Mouse (Mus musculus): Measurements from ENCODE around the gene Gng12. TPM values are rescaled to one million over a fixed set of nuclear protein-coding genes. Genes with fewer than 3 reads are reported as not detected.

Gene Gng12
- total and polyA plus RNA-seq, 3 experiments = 15.5 to 35.6 (median 34.4) TPM

- no peak overlapping the region for H3K9ac ChIP-seq (ENCODE audit: low read depth, low read length)
These were observed 14.6 kb downstream of the Gng12 start for GRCm38 (mm10) chr6:66910493-66911435.

GRCm38 (mm10) chr6:66913355-66913754 lies 17.2 kb downstream of the Gng12 start:
- Histone ChIP-seq H3K36me3 (ENCODE audit: control insufficient read depth, insufficient read depth, low read length) (no peaks in the 10 kb centered on the region), H3K79me2 (replicated peaks; ENCODE audit: control insufficient read depth, insufficient read depth, low read length) (peaks cover 4% of the 10 kb centered on the region), H3K27me3 (ENCODE audit: control insufficient read depth, insufficient read depth, low read length) (no peaks in the 10 kb centered on the region), H3K4me3 (no peak overlapping the region), H3K4me1 (ENCODE audit: control insufficient read depth, insufficient read depth, low read length) (peaks cover 9% of the 10 kb centered on the region), H3K9ac (ENCODE audit: low read depth, low read length) (no peak overlapping the region), H3K27ac (no peak overlapping the region)
- no peak for TF ChIP-seq EP300 (IDR thresholded peaks at IDR 0.05; ENCODE audit: insufficient read depth, low read depth, low read length)
- TF ChIP-seq POLR2A (IDR thresholded peaks at IDR 0.05; ENCODE audit: insufficient read depth, low read depth, low read length) = no peak
- TF ChIP-seq CTCF (IDR thresholded peaks at IDR 0.05) = no peak
- WGBS = 79% methylated on average over 1 of the region's 1 CpGs
- DNase-seq = no peak
- intact Hi-C loops (cut with DNase I) = loop anchor here (2.0 kb wide), 1 partner anchor 15 kb away; no protein-coding TSS in a partner anchor

More at GRCm38 (mm10) chr6:66910493-66911435, 14.6 kb downstream of the Gng12 start:
- 15% methylated on average over 11 of the region's 11 CpGs for WGBS
- peaks cover 5% of the 10 kb centered on the region for H3K79me2 ChIP-seq (replicated peaks; ENCODE audit: control insufficient read depth, insufficient read depth, low read length)
- TF ChIP-seq POLR2A (IDR thresholded peaks at IDR 0.05; ENCODE audit: insufficient read depth, low read depth, low read length) = no peak
- intact Hi-C loops (cut with DNase I) = no loop called here
- no peaks in the 10 kb centered on the region for H3K27me3 ChIP-seq (ENCODE audit: control insufficient read depth, insufficient read depth, low read length)
- H3K4me1 ChIP-seq (ENCODE audit: control insufficient read depth, insufficient read depth, low read length) = peaks cover 9% of the 10 kb centered on the region
- no peaks in the 10 kb centered on the region for H3K36me3 ChIP-seq (ENCODE audit: control insufficient read depth, insufficient read depth, low read length)
- peak overlapping the region; percentile 18 for H3K27ac ChIP-seq
- peak in 1 of 2 experiments; percentile 25 for DNase-seq
- no peak overlapping the region for H3K4me3 ChIP-seq

DNA sequence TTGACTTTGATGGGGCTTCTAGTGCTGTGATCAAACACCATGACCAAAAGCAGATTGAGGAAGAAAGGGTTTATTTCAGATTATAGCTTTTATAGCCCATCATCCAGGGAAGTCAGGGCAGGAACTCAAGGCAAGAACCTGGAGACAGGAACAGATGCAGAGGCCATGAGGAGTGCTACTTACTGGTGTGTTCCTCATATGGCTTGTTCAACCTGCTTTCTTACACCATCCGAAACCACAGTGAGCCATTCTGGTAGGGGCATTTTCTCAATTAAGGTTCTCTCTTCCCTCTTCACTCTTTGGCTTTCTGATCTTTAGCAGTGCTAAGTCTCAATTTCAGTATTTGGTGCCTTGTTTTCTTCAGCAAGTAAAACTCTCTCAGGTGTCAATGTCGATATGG lies 19.4 kb downstream of the Gng12 start:
- Histone ChIP-seq H3K9ac (ENCODE audit: low read depth, low read length) (no peak overlapping the region), H3K4me1 (ENCODE audit: control insufficient read depth, insufficient read depth, low read length) (peaks cover 5% of the 10 kb centered on the region), H3K79me2 (replicated peaks; ENCODE audit: control insufficient read depth, insufficient read depth, low read length) (peaks cover 2% of the 10 kb centered on the region), H3K27me3 (ENCODE audit: control insufficient read depth, insufficient read depth, low read length) (no peaks in the 10 kb centered on the region), H3K36me3 (ENCODE audit: control insufficient read depth, insufficient read depth, low read length) (no peaks in the 10 kb centered on the region), H3K27ac (no peak overlapping the region), H3K4me3 (no peak overlapping the region)
- DNase-seq = no peak
- intact Hi-C loops (cut with DNase I) = no loop called here
- WGBS = 94% methylated on average over 2 of the region's 2 CpGs
- TF ChIP-seq EP300 (IDR thresholded peaks at IDR 0.05; ENCODE audit: insufficient read depth, low read depth, low read length) (no peak), CTCF (IDR thresholded peaks at IDR 0.05) (no peak), POLR2A (IDR thresholded peaks at IDR 0.05; ENCODE audit: insufficient read depth, low read depth, low read length) (no peak)

GRCm38 (mm10) chr6:66917032-66917431 lies 20.8 kb downstream of the Gng12 start:
- 73% methylated on average over 7 of the region's 7 CpGs for WGBS
- Histone ChIP-seq H3K36me3 (ENCODE audit: control insufficient read depth, insufficient read depth, low read length) (no peaks in the 10 kb centered on the region), H3K27ac (no peak overlapping the region), H3K4me1 (ENCODE audit: control insufficient read depth, insufficient read depth, low read length) (peaks cover 2% of the 10 kb centered on the region; the same call in 1 of the 2 replicates), H3K79me2 (replicated peaks; ENCODE audit: control insufficient read depth, insufficient read depth, low read length) (peaks cover 4% of the 10 kb centered on the region), H3K27me3 (ENCODE audit: control insufficient read depth, insufficient read depth, low read length) (no peaks in the 10 kb centered on the region), H3K9ac (ENCODE audit: low read depth, low read length) (no peak overlapping the region), H3K4me3 (no peak overlapping the region)
- DNase-seq = no peak
- TF ChIP-seq CTCF (IDR thresholded peaks at IDR 0.05) = no peak
- no peak for TF ChIP-seq EP300 (IDR thresholded peaks at IDR 0.05; ENCODE audit: insufficient read depth, low read depth, low read length)
- TF ChIP-seq POLR2A (IDR thresholded peaks at IDR 0.05; ENCODE audit: insufficient read depth, low read depth, low read length) = no peak
- intact Hi-C loops (cut with DNase I) = no loop called here

DNA sequence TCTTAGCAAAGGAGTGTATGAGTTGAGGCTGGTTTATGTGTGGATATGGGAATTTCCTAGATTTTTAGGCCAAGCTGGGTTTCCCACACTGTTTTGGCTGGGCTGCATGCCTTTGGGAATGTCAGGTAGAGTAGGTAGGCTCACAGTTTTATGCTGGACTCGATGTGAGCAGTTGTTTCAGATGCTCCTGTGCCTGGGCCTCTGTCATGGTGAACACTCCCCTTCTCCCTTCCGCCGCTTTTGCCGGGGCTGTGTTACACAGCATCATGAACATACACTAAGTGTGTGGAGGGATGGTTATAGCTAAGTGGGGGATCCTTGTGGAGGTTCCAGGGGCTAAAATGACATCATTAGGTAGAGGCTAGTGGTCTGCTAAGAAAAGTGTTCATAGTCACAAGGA lies 24.6 kb downstream of the Gng12 start:
- intact Hi-C loops (cut with DNase I) = no loop called here
- no peak for TF ChIP-seq EP300 (IDR thresholded peaks at IDR 0.05; ENCODE audit: insufficient read depth, low read depth, low read length)
- no peak for TF ChIP-seq POLR2A (IDR thresholded peaks at IDR 0.05; ENCODE audit: insufficient read depth, low read depth, low read length)
- TF ChIP-seq CTCF (IDR thresholded peaks at IDR 0.05) = no peak
- Histone ChIP-seq H3K4me3 (no peak overlapping the region), H3K4me1 (ENCODE audit: control insufficient read depth, insufficient read depth, low read length) (peaks cover 2% of the 10 kb centered on the region; the same call in 1 of the 2 replicates), H3K27ac (no peak overlapping the region), H3K79me2 (replicated peaks; ENCODE audit: control insufficient read depth, insufficient read depth, low read length) (0 out of 2 replicates have a peak, but pooled peaks cover 1% of the 10 kb centered on the region), H3K9ac (ENCODE audit: low read depth, low read length) (no peak overlapping the region), H3K36me3 (ENCODE audit: control insufficient read depth, insufficient read depth, low read length) (peaks cover 2% of the 10 kb centered on the region; the same call in 1 of the 2 replicates), H3K27me3 (ENCODE audit: control insufficient read depth, insufficient read depth, low read length) (no peaks in the 10 kb centered on the region)
- no peak for DNase-seq
- 90% methylated on average over 4 of the region's 4 CpGs for WGBS

- H3K27me3 ChIP-seq (ENCODE audit: control insufficient read depth, insufficient read depth, low read length) = no peaks in the 10 kb centered on the region
- no peak overlapping the region for H3K27ac ChIP-seq
- H3K9ac ChIP-seq (ENCODE audit: low read depth, low read length) = no peak overlapping the region
- TF ChIP-seq EP300 (IDR thresholded peaks at IDR 0.05; ENCODE audit: insufficient read depth, low read depth, low read length) = no peak
- no peak for TF ChIP-seq POLR2A (IDR thresholded peaks at IDR 0.05; ENCODE audit: insufficient read depth, low read depth, low read length)
- no peak for TF ChIP-seq CTCF (IDR thresholded peaks at IDR 0.05)
- intact Hi-C loops (cut with DNase I) = no loop called here
- H3K36me3 ChIP-seq (ENCODE audit: control insufficient read depth, insufficient read depth, low read length) = peaks cover 2% of the 10 kb centered on the region; the same call in 1 of the 2 replicates
- peaks cover 2% of the 10 kb centered on the region; the same call in 1 of the 2 replicates for H3K4me1 ChIP-seq (ENCODE audit: control insufficient read depth, insufficient read depth, low read length)
- 0 out of 2 replicates have a peak, but pooled peaks cover 1% of the 10 kb centered on the region for H3K79me2 ChIP-seq (replicated peaks; ENCODE audit: control insufficient read depth, insufficient read depth, low read length)
- DNase-seq = no peak
- H3K4me3 ChIP-seq = no peak overlapping the region
- 70% methylated on average over 4 of the region's 4 CpGs for WGBS
These were observed 25.6 kb downstream of the Gng12 start for GRCm38 (mm10) chr6:66921755-66922154.

Measured in heart, adult 2 months (tissue).